Mouse (Mus musculus) hindbrain, embryonic 12.5 days (tissue): ENCODE data around the gene Tbccd1. TPM values are rescaled to one million over a fixed set of nuclear protein-coding genes. Genes with fewer than 3 reads are reported as not detected.
A peak's percentile ranks its signal among the peaks of the same experiment; 100 is the strongest.

Experiments
- ATAC-seq: fragments of 200-750 bp; cut with Nextera tagmentation; 2 replicates; pipeline ENCODE4 v1.8.0; 2017; ENCODE audit warnings: moderate TSS enrichment; ENCODE audit not compliant: low FRiP score
- H3K27ac ChIP-seq: fragments of 300-500 bp; sonication (generic); 2 replicates; pipeline ENCODE4 v1.5.1; 2016; ENCODE audit warnings: mild to moderate bottlenecking
- H3K27me3 ChIP-seq: fragments of 300-500 bp; sonication (generic); 2 replicates; pipeline ENCODE4 v1.6.1; 2016; ENCODE audit warnings: mild to moderate bottlenecking
- H3K36me3 ChIP-seq: fragments of 300-500 bp; sonication (generic); 2 replicates; pipeline ENCODE4 v1.6.1; 2016; ENCODE audit warnings: mild to moderate bottlenecking
- H3K4me1 ChIP-seq: fragments of 300-500 bp; sonication (generic); 2 replicates; pipeline ENCODE4 v1.6.1; 2016
- H3K4me2 ChIP-seq: fragments of 300-500 bp; sonication (generic); replicated peaks from 2 replicates; pipeline ENCODE4 v1.6.1; 2016; ENCODE audit warnings: mild to moderate bottlenecking
- H3K4me3 ChIP-seq: fragments of 300-500 bp; sonication (generic); 2 replicates; pipeline ENCODE4 v1.5.1; 2016; ENCODE audit warnings: mild to moderate bottlenecking
- H3K9ac ChIP-seq: fragments of 300-500 bp; sonication (generic); 2 replicates; pipeline ENCODE4 v1.6.1; 2016; ENCODE audit warnings: mild to moderate bottlenecking, moderate library complexity
- H3K9me3 ChIP-seq: fragments of 300-500 bp; sonication (generic); replicated peaks from 2 replicates; pipeline ENCODE4 v1.6.1; 2016; ENCODE audit warnings: mild to moderate bottlenecking
- WGBS: fragments of 180-500 bp; shearing (Covaris S2); methylation state at CpG from one replicate; pipeline ENCODE4 v1.1.7; 2016; 5-methylcytosine and 5-hydroxymethylcytosine counted together
- polyA plus RNA-seq: library from polyadenylated mRNA; unstranded; fragments of >200 nt; fragmentation: Nextera tagmentation; extraction: Ambion mirVana; gene quantifications from 2 replicates; pipeline ENCODE4 v1.2.1, GENCODE M21; 2016

Tbccd1 gene
- polyA plus RNA-seq, 1 experiment from 2014 or later, result 30.1 TPM

DNA sequence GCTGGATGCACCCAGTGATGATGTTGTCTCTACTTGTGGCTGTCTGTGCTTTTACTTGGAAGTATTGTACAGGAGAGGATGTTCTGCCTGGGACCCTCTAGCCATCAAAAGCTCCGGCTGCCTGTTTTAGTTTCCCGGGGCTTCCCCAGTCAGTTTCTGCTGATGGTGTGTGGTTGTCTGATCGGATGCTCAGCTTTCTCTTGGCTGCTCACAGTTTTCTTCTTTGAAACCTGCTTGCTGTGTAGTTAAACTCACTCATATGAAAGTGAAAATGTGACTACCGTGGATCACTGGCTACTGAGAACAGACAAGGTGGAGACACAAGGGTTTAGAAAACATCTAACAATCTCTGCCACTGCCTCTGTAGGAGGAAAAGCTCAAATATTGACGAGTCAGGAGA lies 26.0 kb upstream of the Tbccd1 start:
- ATAC-seq, result no peak
- H3K9me3 ChIP-seq, result no peaks in the 10 kb centered on the region
- no peaks in the 10 kb centered on the region for H3K27me3 ChIP-seq
- H3K4me2 ChIP-seq, result no peak overlapping the region
- no peak overlapping the region for H3K9ac ChIP-seq
- no peaks in the 10 kb centered on the region for H3K36me3 ChIP-seq
- H3K27ac ChIP-seq, result no peak overlapping the region
- 78% methylated on average over 5 of the region's 5 CpGs for WGBS
- H3K4me3 ChIP-seq, result no peak overlapping the region
- H3K4me1 ChIP-seq, result peaks cover 5% of the 10 kb centered on the region

DNA sequence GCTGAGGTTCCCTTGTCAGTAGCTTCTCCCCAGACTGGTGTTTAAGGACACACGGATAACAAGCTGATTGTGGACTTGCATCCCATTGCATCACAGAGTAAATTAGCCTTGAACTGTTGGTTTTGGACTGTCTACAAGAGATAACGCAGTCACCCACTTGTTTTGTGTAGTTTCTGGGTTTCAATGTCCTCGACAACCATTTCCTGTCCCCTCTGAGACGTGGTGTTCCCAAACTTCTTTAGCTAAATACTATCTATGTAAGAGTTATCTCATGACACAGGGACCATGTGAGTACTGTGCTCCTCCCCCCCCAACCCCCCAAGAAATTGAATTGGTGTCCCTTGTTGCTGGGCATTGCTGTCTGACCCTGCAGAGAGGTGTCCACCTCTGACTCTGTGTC lies 24.0 kb upstream of the Tbccd1 start:
- Histone ChIP-seq H3K27ac (no peak overlapping the region), H3K4me2 (no peak overlapping the region), H3K4me3 (no peak overlapping the region), H3K36me3 (no peaks in the 10 kb centered on the region), H3K9me3 (no peaks in the 10 kb centered on the region), H3K9ac (no peak overlapping the region), H3K27me3 (no peaks in the 10 kb centered on the region), H3K4me1 (peaks cover 5% of the 10 kb centered on the region)
- WGBS, result 74% methylated on average over 4 of the region's 4 CpGs
- ATAC-seq, result no peak

DNA sequence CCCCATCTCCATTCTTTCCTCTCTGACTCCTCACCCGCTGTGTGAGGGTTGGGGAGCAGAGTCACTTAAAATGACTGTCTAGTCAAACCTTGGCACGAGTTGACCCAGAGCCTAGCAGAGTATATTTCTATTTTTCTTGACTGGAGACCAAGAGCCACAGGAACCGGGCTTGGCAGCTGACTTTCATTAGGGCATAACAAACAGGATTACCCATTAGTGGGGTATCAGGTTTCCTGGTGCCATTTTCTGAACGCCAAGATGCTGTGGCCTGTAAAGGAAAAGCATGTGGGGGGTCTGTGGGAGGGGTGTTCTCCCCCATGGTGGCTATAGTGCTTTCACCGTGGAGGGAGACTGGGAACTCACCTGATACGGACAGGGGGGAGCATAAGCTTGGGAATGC lies 23.4 kb upstream of the Tbccd1 start:
- 18% methylated on average over 6 of the region's 6 CpGs for WGBS
- no peak for ATAC-seq
- Histone ChIP-seq H3K4me2 (no peak overlapping the region), H3K9ac (no peak overlapping the region; the same call in 1 of the 2 replicates), H3K9me3 (no peaks in the 10 kb centered on the region), H3K27me3 (no peaks in the 10 kb centered on the region), H3K4me1 (peaks cover 5% of the 10 kb centered on the region), H3K36me3 (no peaks in the 10 kb centered on the region), H3K4me3 (no peak overlapping the region), H3K27ac (no peak overlapping the region)

DNA sequence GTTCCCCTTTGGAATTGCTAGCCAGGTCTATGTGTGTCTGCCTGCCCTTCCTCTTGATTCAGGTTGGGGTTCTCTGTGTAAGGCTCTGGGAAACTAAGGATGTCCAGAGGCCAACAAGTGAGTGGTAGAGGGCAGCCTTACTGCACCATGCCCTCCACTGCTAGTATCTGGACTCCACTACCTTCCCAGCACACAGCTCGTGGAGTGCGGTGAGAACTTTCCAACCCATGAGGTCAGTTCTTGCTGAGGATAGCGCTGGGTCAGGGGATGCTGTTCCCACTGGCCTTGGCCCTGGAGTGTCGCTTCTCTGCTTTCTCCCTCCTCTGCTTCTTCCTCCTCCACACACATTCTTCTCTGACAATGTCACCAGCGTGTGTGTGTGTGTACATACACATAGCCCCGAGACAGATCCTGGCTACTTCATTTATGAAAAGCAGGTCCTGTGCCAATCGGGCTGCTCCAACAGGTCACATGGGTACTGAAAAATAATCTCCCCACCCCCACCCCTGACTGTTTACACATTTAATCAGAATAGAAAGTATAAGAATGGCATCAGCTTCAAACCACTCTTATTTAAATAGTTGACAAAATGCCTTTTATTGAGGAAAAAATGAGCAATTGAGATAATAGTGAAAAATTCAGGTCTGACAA lies 22.6 kb upstream of the Tbccd1 start:
- WGBS, result 61% methylated on average over 7 of the region's 7 CpGs
- Histone ChIP-seq H3K36me3 (no peaks in the 10 kb centered on the region), H3K9ac (no peak overlapping the region; the same call in 1 of the 2 replicates), H3K4me1 (peaks cover 5% of the 10 kb centered on the region), H3K27me3 (no peaks in the 10 kb centered on the region), H3K4me2 (no peak overlapping the region), H3K27ac (no peak overlapping the region), H3K4me3 (no peak overlapping the region), H3K9me3 (no peaks in the 10 kb centered on the region)
- ATAC-seq, result no peak

DNA sequence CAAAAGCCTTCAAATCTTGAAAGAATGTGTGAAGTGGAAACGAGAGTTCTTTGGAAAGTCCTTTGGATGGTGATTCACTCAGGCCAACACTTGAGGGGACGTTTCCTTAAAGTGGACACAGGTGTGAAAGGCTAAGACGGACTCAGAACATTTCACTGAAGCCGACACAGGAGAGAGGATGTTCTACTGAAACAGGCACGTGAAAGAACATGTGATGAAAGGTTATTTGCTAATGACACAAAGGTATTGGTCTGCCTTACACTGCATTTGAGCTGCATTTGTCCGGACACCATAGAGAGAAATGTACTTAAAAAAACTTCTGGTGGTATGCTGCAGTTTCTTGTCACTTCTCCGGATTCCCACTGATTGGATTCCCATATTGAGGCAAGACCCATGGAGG lies 21.2 kb upstream of the Tbccd1 start:
- ATAC-seq, result no peak
- no peak overlapping the region for H3K4me2 ChIP-seq
- no peaks in the 10 kb centered on the region for H3K27me3 ChIP-seq
- no peaks in the 10 kb centered on the region for H3K9me3 ChIP-seq
- H3K36me3 ChIP-seq, result peaks cover 4% of the 10 kb centered on the region; the same call in 1 of the 2 replicates
- peaks cover 5% of the 10 kb centered on the region for H3K4me1 ChIP-seq
- WGBS, result 80% methylated on average over 7 of the region's 7 CpGs
- H3K9ac ChIP-seq, result no peak overlapping the region
- no peak overlapping the region for H3K27ac ChIP-seq
- no peak overlapping the region for H3K4me3 ChIP-seq

DNA sequence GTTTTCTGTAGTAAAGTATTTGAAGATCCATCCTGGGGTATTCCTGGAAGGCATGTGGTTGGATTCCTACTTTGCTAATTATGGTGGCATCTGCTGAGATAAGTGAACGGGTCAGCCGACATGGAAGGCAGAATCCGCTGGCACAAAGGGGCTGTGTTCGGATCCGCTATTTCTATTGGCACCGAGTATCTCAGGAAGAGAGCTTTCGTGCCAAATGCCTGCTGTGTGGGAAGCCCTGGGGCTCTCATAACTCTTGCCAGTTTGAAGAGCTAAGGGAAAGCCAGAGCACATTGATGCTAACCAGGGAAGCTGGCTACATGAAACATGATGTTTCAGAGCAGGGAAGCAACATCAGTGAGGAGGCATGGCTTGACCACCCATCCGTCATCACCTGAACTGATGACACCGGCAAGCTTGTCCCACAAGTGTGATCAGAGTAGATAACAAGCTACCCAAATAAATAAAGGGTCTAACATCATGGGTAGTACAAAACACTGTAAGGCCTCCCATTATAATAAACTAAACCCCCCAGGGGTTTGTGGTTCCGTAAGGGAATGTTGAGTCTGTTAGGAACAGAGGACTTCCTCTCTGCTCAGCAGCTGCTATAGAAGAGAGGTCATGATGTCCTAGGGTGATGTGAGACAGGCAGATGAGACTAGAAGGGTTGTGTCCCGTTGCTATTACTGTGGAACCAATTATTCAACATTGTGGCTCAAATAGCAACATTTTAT lies 20.4 kb upstream of the Tbccd1 start:
- no peak for ATAC-seq
- no peak overlapping the region for H3K4me2 ChIP-seq
- 82% methylated on average over 11 of the region's 11 CpGs for WGBS
- no peak overlapping the region for H3K4me3 ChIP-seq
- H3K36me3 ChIP-seq, result peaks cover 13% of the 10 kb centered on the region
- no peaks in the 10 kb centered on the region for H3K9me3 ChIP-seq
- H3K27ac ChIP-seq, result no peak overlapping the region
- peaks cover 5% of the 10 kb centered on the region for H3K4me1 ChIP-seq
- no peak overlapping the region for H3K9ac ChIP-seq
- no peaks in the 10 kb centered on the region for H3K27me3 ChIP-seq

DNA sequence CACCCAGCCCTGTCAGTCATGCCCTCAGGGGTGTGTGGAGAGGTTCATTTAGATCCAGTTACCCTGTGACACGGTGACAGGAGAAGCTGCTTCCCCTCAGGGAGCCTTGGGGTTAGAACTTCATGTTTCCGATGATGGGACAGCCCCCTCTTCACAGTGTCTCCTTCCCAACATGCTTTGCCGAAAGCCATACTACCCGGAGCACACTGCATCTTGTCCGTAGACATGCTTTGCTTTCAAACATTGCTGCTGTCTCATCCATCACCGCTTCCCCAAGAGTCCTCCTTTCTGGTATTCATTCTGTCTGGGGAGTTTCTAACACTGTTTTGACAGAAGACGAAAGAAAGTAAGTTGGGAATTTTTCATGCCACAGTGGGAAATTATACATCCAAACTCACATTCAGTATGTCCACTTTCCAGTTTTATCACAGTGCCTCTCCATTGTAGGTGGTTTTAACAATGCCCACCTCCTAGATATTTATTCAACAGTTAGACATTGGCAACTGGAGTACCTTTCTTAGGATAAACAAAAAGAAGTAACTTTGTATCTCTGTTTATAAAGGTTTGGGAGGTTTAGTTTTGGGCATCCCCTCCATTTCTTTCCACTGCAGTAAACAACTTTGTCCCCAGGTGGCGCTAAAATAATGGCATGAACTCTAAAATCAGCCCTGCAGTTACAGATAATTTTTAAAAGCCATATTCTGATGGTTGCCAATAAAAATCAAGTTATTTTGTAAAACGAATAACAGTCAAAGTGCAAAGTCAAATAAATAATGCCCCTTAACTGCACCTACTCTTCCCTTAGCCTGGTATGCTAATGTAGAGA lies 19.0 kb upstream of the Tbccd1 start:
- Histone ChIP-seq H3K4me2 (no peak overlapping the region), H3K36me3 (peaks cover 26% of the 10 kb centered on the region), H3K27ac (no peak overlapping the region), H3K4me3 (no peak overlapping the region), H3K4me1 (peaks cover 5% of the 10 kb centered on the region), H3K27me3 (no peaks in the 10 kb centered on the region), H3K9ac (no peak overlapping the region), H3K9me3 (no peaks in the 10 kb centered on the region)
- WGBS, result 42% methylated on average over 9 of the region's 9 CpGs
- no peak for ATAC-seq

DNA sequence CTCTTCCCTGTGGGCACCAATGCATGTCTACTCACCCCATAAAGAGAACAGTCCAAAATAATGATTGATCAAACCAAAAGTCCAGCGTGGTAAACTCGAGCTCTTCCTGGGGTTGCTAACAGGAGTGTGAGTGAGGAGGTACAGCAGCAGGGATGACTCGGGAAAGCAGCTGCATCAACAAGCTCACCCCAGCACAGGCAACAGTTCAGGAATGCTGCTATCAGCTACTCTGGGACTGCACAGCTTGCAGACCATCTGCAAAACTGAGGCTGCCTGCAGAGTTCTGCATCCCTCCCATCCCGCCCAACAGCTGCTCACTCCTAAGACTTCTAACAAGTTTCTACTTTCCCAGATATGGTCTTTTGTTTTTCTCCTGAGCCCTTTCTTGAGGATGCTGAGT lies 15.9 kb upstream of the Tbccd1 start:
- 74% methylated on average over 4 of the region's 4 CpGs for WGBS
- Histone ChIP-seq H3K4me1 (no peaks in the 10 kb centered on the region), H3K27me3 (no peaks in the 10 kb centered on the region), H3K9ac (no peak overlapping the region), H3K4me3 (no peak overlapping the region), H3K27ac (no peak overlapping the region), H3K9me3 (no peaks in the 10 kb centered on the region), H3K36me3 (peaks cover 56% of the 10 kb centered on the region), H3K4me2 (no peak overlapping the region)
- ATAC-seq, result no peak

DNA sequence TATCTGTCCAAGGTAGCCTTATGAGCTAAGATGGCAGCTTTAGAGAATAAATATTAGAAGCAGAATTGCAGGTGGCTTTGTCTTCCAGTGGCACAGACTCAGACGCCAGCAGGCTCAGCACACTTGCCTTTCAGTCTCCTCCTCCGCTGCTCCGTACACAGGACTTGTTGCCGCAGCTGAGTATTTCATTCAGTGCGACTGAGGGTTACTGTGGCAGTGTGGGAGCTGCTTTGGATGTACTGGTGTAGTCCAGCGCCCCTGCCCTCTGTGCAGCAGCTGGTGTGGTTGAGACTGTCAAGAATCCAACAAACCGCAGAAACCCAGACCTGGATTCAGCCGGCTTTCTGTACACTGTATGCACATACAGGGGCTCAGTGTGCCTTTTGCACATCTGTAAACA lies 14.9 kb upstream of the Tbccd1 start:
- ATAC-seq, result no peak
- Histone ChIP-seq H3K9me3 (no peaks in the 10 kb centered on the region), H3K4me3 (no peak overlapping the region), H3K4me2 (no peak overlapping the region), H3K36me3 (peaks cover 63% of the 10 kb centered on the region), H3K9ac (no peak overlapping the region), H3K4me1 (no peaks in the 10 kb centered on the region), H3K27me3 (no peaks in the 10 kb centered on the region), H3K27ac (no peak overlapping the region)
- 94% methylated on average over 8 of the region's 8 CpGs for WGBS

DNA sequence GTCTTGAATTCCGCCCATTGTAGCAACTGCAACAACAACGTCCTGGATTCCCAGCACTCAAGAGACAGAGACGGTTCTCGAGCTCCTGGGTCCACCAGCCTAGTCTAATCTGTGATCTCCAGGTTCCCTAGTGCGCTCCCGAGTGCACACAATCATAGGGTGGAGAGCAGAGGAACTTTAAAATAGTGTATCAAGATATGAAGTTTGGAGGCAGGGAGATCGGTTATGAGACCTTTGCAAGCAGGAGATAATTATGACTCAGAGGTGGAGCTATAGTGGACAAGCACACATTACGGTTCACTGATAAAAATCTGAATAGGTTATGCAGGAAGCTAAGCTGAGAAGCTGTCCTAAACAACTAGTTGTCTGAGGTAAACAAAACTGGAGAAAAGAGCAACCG lies 696 bp downstream of the Tbccd1 start:
- WGBS, result 15% methylated on average over 9 of the region's 9 CpGs
- H3K27ac ChIP-seq, result no peak overlapping the region
- ATAC-seq, result no peak

DNA sequence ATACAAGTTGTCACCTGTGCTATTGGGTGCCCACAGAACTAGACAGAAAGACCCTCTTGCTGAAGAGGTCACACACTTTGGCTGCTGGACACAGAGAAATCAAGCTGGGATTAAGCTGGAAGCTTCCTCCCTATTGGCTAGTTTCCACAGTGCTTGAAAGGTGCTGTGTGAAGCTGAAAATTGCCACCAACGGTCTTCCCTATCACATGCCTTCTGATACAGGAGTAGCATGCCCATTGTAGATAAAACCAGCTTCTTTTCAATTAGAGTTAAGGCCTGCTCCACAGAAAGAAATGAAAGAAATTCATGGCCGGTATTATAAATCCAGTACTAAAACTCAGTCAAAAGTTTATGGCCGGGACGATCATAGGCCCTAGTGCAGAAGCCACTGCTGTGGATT lies 4.8 kb downstream of the Tbccd1 start:
- Histone ChIP-seq H3K4me2 (no peak overlapping the region), H3K27me3 (no peaks in the 10 kb centered on the region), H3K27ac (no peak overlapping the region), H3K4me1 (peaks cover 5% of the 10 kb centered on the region), H3K9me3 (no peaks in the 10 kb centered on the region), H3K4me3 (no peak overlapping the region), H3K36me3 (no peaks in the 10 kb centered on the region), H3K9ac (no peak overlapping the region)
- 94% methylated on average over 4 of the region's 4 CpGs for WGBS
- ATAC-seq, result no peak

More for the DNA sequence above, 696 bp downstream of the Tbccd1 start:
- Histone ChIP-seq H3K9me3 (no peaks in the 10 kb centered on the region), H3K4me3 (peak overlapping the region; percentile 99), H3K4me2 (peak overlapping the region; percentile 70), H3K36me3 (no peaks in the 10 kb centered on the region), H3K9ac (peak overlapping the region; percentile 61), H3K27me3 (no peaks in the 10 kb centered on the region), H3K4me1 (peaks cover 12% of the 10 kb centered on the region)

DNA sequence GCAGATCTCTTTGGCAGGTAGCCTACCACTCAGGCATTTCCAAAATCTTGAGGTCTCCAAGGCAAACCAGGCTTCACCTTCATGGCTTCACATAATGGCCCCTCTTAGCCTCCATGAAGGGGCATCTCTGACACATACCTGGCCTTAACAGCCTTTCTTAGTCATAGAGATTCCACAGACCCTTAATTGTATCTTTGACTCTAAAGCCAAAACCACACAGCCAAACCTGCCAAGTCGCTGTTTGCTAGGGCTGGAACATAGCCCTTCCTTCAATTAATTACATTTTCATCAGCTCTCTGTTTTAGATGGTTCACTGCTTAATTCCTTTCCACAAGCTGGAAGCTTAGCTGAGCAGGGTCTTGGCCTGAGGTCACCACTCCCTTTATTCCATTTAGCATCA lies 9.1 kb downstream of the Tbccd1 start:
- Histone ChIP-seq H3K36me3 (no peaks in the 10 kb centered on the region), H3K27me3 (no peaks in the 10 kb centered on the region), H3K27ac (no peak overlapping the region), H3K4me3 (no peak overlapping the region), H3K4me1 (peaks cover 6% of the 10 kb centered on the region), H3K4me2 (no peak overlapping the region), H3K9ac (no peak overlapping the region), H3K9me3 (no peaks in the 10 kb centered on the region)
- 92% methylated on average over 1 of the region's 1 CpGs for WGBS
- no peak for ATAC-seq
